Mouse (Mus musculus): ENCODE data around the gene Gtpbp3. TPM values are rescaled to one million over a fixed set of nuclear protein-coding genes. Genes with fewer than 3 reads are reported as not detected.

Gene Gtpbp3
- polyA plus RNA-seq, 1 experiment from 2014 or later: 18.3 TPM

DNA sequence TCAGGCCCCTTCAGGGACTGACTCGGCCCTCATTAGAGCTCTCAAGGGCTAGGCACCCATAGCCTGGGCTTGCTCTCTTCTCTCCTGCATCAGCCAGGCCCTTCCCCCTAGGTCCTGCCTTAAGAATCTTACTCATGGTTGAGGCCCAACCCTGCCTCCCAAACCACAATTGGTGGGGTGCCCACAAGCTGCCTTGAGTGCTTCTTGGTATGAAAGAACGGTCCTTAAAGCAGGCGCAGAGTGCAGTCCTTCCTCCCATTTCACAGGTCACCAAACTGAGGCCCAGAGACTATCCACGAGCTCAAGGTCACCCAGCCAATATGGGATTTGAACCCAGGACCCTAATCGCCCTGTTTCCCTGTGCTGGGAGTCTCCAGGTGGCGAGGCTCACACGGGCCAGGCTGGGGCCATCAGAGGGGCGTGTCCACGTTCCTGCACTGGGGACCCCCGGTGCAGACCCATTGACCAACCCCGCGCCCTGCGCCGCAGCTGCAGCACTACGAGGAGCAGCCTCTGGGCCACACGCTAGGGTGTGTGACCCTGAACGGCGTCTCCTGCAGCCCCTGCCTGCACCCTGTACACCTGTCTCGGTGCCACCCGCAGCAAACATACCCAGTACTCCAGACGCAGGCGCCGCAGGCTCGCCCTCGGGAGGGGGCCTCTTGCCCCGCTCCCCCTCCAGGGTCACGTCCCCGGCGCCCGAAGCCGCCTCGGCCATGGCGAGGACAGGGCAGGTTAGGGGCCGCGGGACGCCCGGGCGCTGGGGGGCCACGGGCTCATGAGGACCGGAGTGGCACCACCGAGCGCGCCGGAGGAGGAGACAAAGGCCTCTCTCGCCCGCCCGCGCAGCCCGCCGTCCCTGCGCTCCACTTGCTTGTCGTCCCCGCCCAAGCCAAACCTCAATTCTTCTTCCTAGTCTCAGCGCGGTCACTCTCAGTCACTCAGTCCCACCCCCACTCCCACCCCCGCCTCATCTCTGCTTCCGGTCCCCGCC is 2.5 kb upstream of the Gtpbp3 start, which contains the start of gene Ano8:
TSS of gene Ano8 (minus strand) at position 822 of the 994 bp plus-strand sequence.
- peak; percentile 79 for ATAC-seq (ENCODE audit: low FRiP score, low read depth)
- 5% methylated on average over 56 of the region's 58 CpGs for WGBS
- peaks cover 14% of the 10 kb centered on the region; the same call in 1 of the 2 replicates for H3K27me3 ChIP-seq
- peak within 1 kb of the TSS; percentile 98 for H3K9ac ChIP-seq (replicated peaks)
- no peaks in the 10 kb centered on the region for H3K9me3 ChIP-seq
- H3K27ac ChIP-seq (replicated peaks): peak within 1 kb of the TSS; percentile 89
- peak within 1 kb of the TSS; percentile 92 for H3K4me3 ChIP-seq
- H3K4me1 ChIP-seq: peaks cover 38% of the 10 kb centered on the region
- H3K4me2 ChIP-seq (replicated peaks): peak within 1 kb of the TSS; percentile 63
- peaks cover 39% of the 10 kb centered on the region for H3K36me3 ChIP-seq

DNA sequence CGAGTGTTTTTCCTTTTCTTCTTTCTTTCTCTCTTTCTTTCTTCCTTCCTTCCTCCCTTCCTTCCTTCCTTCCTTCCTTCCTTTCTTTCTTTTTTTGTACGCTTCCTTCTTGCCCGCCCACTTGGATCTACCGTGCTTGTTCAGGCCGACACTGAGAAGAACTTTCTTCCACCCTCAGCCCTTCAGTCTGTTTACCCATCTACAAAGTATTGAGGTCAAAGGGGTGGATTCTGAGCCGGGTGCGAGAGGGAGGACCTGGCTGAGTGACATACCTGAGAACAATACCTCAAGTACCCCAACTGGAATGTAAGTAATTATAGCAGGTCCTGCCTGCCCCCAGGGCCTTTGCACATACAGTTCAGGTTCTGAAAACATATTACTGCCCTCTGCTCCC is 1.8 kb upstream of the Gtpbp3 start:
- ATAC-seq (ENCODE audit: low FRiP score, low read depth): no peak
- Histone ChIP-seq H3K27me3 (peaks cover 14% of the 10 kb centered on the region; the same call in 1 of the 2 replicates), H3K4me1 (peaks cover 38% of the 10 kb centered on the region), H3K4me3 (peak overlapping the region; percentile 92), H3K4me2 (replicated peaks) (peak overlapping the region; percentile 63), H3K9ac (replicated peaks) (peak overlapping the region; percentile 98; the same call in 1 of the 2 replicates), H3K27ac (replicated peaks) (peak overlapping the region; percentile 89), H3K36me3 (peaks cover 38% of the 10 kb centered on the region), H3K9me3 (no peaks in the 10 kb centered on the region)
- 22% methylated on average over 7 of the region's 7 CpGs for WGBS

DNA sequence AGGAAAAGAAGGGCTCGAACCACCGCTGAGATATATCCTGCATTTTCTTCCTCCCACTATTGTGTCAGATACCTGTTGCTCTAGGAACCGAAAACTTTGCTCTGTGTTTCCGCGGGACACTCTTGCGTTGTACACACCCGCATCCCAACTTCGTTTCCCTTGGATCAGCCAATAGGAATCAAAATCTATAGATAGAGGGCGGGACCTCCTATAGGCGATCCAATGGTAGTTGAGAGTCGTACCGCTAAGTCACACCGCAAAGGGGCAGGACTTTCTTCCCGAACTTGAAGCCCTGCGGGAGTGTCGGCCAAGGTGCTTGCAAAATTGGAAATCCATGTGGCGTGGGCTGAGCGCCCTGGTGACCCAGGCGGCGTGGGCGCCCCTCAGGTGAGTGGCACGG is 551 bp downstream of the Gtpbp3 start:
- Histone ChIP-seq H3K27me3 (no peaks in the 10 kb centered on the region), H3K9me3 (no peaks in the 10 kb centered on the region), H3K4me1 (peaks cover 34% of the 10 kb centered on the region), H3K27ac (replicated peaks) (peak overlapping the region; percentile 83; the same call in 1 of the 2 replicates), H3K9ac (replicated peaks) (peak overlapping the region; percentile 78), H3K36me3 (peaks cover 36% of the 10 kb centered on the region), H3K4me2 (replicated peaks) (peak overlapping the region; percentile 100), H3K4me3 (peak overlapping the region; percentile 84)
- ATAC-seq (ENCODE audit: low FRiP score, low read depth): peak; percentile 79
- WGBS: under 1% methylated on average over 22 of the region's 22 CpGs

DNA sequence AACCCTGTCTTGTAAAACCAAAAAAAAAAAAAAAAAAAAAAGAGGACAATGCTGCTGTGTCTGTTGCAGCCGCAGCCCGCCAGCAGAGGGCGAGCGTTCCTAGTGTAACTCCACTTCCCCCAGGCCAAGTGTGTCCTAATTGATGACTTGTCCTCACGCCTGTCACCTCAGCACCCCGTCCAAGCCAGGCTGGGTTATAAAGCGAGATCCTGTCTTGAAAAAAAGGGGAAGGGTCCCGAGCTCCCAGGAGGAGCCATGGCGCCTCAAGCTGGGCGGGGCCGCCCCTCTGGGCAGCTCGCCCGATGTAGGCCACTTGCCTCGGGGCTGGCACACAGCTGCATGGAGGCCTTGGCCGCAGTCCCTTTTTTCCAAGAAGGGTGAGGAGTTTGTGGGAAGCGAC is 7.1 kb downstream of the Gtpbp3 start:
- H3K9me3 ChIP-seq: no peaks in the 10 kb centered on the region
- peaks cover 6% of the 10 kb centered on the region; the same call in 1 of the 2 replicates for H3K27me3 ChIP-seq
- WGBS: 32% methylated on average over 16 of the region's 16 CpGs
- no peak overlapping the region for H3K4me3 ChIP-seq
- peak; percentile 58 for ATAC-seq (ENCODE audit: low FRiP score, low read depth)
- no peak overlapping the region for H3K9ac ChIP-seq (replicated peaks)
- H3K27ac ChIP-seq (replicated peaks): no peak overlapping the region
- H3K4me1 ChIP-seq: peaks cover 24% of the 10 kb centered on the region
- H3K36me3 ChIP-seq: peaks cover 33% of the 10 kb centered on the region
- H3K4me2 ChIP-seq (replicated peaks): no peak overlapping the region

DNA sequence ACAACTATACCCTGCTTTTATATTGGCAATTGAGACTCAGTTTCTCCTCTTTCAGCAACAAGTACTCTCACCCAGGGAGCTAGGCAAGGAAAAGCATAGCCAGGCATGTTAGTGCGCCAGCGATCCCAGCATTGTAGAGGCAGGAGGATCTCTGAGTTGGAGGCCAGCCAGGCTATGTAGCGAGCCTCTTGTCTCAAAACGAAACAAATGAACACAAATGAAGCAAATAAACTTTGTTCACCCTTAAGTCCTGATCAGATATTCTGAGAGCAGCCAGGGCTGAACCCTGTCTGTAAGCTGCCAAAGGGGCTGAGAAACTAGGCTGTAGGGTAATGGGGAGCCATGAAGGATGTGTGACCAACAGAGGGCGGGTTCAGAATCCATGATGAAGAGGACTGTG is 7.9 kb downstream of the Gtpbp3 start:
- Histone ChIP-seq H3K4me1 (peaks cover 21% of the 10 kb centered on the region), H3K27ac (replicated peaks) (no peak overlapping the region), H3K9ac (replicated peaks) (no peak overlapping the region), H3K4me3 (no peak overlapping the region), H3K36me3 (peaks cover 30% of the 10 kb centered on the region), H3K4me2 (replicated peaks) (no peak overlapping the region), H3K9me3 (no peaks in the 10 kb centered on the region), H3K27me3 (peaks cover 6% of the 10 kb centered on the region; the same call in 1 of the 2 replicates)
- no peak for ATAC-seq (ENCODE audit: low FRiP score, low read depth)
- WGBS: 97% methylated on average over 5 of the region's 5 CpGs

DNA sequence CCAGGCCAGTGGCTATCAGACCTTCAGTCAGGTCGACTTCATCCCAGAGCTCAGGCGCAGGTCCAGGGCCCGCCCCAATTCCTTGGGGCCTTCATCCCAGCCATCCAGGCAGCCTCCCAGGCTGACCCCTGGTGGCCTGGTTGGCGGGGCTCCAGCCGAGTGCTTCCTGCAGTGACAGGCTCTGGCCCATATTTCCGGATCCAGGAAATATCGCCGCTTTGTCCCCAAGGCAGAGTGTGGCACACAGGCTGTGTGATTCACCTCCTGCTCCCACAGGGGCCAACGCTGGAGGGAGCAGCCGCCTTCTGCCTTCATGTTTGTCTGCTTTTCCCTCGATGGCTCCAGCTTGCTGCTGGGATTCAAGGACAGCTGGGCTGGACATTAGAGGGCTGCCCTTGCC is 8.6 kb downstream of the Gtpbp3 start:
- peaks cover 21% of the 10 kb centered on the region for H3K4me1 ChIP-seq
- WGBS: 51% methylated on average over 11 of the region's 11 CpGs
- ATAC-seq (ENCODE audit: low FRiP score, low read depth): no peak
- no peaks in the 10 kb centered on the region for H3K9me3 ChIP-seq
- no peak overlapping the region for H3K9ac ChIP-seq (replicated peaks)
- no peak overlapping the region for H3K4me2 ChIP-seq (replicated peaks)
- no peak overlapping the region for H3K27ac ChIP-seq (replicated peaks)
- no peak overlapping the region for H3K4me3 ChIP-seq
- H3K36me3 ChIP-seq: peaks cover 24% of the 10 kb centered on the region
- H3K27me3 ChIP-seq: peaks cover 6% of the 10 kb centered on the region; the same call in 1 of the 2 replicates

DNA sequence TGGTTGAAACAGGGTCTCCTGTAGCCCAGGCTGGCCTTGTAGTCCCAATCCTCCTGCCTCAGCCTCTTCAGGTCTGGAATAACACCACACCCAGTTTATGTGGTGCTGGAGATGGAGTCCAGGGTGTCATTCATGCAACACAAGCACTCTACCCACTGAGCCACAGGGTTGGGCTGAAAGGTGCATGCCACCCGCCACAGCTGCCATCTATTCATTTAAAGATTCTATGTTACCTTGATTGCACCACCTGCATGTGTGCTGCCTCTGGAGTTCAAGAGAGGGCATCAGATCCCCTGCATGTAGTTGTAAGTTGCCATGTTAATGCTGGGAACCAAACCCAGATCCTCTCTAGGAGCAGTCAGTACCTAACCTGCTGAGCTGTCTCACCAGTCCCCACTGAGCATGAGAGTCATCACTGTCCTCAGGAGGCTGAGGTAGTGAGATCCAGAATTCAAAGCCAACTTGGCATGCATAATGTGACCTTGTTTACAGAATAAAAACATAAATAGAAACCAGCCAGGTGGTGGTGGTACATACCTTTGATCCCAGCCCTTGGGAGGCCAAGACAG is 9.3 kb downstream of the Gtpbp3 start:
- no peak overlapping the region for H3K4me3 ChIP-seq
- H3K4me1 ChIP-seq: peaks cover 21% of the 10 kb centered on the region
- no peak overlapping the region for H3K27ac ChIP-seq (replicated peaks)
- H3K9ac ChIP-seq (replicated peaks): no peak overlapping the region
- no peaks in the 10 kb centered on the region for H3K9me3 ChIP-seq
- WGBS: 91% methylated on average over 1 of the region's 1 CpGs
- ATAC-seq (ENCODE audit: low FRiP score, low read depth): no peak
- H3K27me3 ChIP-seq: peaks cover 6% of the 10 kb centered on the region; the same call in 1 of the 2 replicates
- H3K36me3 ChIP-seq: peaks cover 17% of the 10 kb centered on the region
- no peak overlapping the region for H3K4me2 ChIP-seq (replicated peaks)

DNA sequence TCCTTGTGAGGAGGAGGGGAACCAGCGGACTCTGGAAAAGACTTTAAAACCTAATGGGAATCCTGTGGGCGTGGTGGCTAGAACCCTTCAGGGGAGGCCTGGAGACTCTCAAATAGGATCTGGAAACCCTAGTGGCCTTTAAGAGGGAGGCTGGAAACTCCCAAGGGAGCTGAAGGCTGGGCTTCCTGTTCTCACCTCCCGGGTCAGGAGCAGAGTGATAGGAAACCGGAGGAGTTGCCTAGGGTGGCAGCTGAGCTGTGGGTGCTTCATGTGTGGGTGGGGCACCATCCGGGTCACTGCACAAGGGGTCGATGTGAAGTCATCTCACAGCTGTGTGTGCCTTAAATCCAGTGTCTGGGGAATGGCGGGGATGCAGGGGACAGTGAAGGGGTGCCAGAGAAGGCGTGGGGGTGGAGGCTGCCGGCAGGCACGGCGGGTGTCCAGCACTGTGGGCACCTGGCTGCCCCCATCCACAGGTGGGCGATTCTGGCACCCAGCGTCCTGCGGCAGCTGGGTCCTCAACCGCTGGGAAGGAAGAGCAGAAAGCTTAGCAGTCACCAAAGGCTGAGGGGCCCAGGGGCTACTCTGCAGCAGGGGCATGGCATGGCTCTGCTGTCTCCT is 10.1 kb downstream of the Gtpbp3 start:
- WGBS: 27% methylated on average over 15 of the region's 15 CpGs
- no peaks in the 10 kb centered on the region for H3K9me3 ChIP-seq
- peaks cover 21% of the 10 kb centered on the region for H3K4me1 ChIP-seq
- peaks cover 6% of the 10 kb centered on the region; the same call in 1 of the 2 replicates for H3K27me3 ChIP-seq
- peaks cover 9% of the 10 kb centered on the region for H3K36me3 ChIP-seq
- no peak overlapping the region for H3K4me3 ChIP-seq
- ATAC-seq (ENCODE audit: low FRiP score, low read depth): no peak
- H3K27ac ChIP-seq (replicated peaks): no peak overlapping the region
- H3K4me2 ChIP-seq (replicated peaks): no peak overlapping the region
- H3K9ac ChIP-seq (replicated peaks): no peak overlapping the region

DNA sequence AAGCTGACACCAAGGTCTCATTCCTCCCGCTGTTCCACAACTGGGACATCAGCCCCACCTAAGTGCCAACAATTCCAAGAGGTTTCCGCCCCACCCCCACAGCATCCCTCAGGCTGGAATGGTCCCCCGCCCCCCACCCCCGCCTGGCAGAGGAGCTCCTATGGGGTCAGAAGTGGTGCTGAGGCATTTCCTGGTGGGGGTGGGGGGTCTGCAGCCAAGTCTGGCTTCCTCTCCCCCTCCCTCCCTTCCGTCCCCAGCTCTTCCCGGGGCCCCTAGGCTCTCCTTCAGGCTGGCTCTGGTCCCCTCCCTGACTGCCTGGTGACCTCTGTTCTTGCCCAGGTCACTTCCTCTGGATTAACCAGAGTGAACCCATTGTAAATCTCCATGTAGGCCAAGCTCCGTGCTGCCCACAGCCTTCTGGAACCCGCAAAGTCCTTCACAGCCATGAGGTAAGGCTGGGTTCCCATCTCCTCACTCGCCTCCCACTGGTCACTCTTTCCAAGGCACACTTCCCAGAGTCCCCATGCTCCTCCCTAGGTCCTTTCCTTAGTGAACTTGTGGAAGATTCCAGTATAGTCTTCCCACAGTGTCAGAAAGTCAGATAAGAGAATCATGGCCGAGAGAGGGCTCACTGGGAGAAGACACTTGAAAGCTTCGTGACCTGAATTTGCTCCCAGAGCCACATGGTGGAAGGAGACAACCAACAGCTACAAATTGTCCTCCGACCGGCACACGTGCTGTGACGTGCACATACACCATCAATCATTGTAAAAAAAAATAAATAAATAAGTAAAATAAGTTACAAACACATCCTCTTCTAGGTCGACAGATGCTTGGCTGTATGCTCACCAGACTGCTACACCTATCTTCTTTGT is 11.2 kb downstream of the Gtpbp3 start:
- H3K36me3 ChIP-seq: peaks cover 1% of the 10 kb centered on the region; the same call in 1 of the 2 replicates
- no peak for ATAC-seq (ENCODE audit: low FRiP score, low read depth)
- H3K4me2 ChIP-seq (replicated peaks): no peak overlapping the region
- H3K4me3 ChIP-seq: no peak overlapping the region
- WGBS: 46% methylated on average over 16 of the region's 16 CpGs
- peaks cover 21% of the 10 kb centered on the region for H3K4me1 ChIP-seq
- no peaks in the 10 kb centered on the region for H3K9me3 ChIP-seq
- H3K27me3 ChIP-seq: peaks cover 6% of the 10 kb centered on the region; the same call in 1 of the 2 replicates
- H3K9ac ChIP-seq (replicated peaks): no peak overlapping the region
- H3K27ac ChIP-seq (replicated peaks): no peak overlapping the region

DNA sequence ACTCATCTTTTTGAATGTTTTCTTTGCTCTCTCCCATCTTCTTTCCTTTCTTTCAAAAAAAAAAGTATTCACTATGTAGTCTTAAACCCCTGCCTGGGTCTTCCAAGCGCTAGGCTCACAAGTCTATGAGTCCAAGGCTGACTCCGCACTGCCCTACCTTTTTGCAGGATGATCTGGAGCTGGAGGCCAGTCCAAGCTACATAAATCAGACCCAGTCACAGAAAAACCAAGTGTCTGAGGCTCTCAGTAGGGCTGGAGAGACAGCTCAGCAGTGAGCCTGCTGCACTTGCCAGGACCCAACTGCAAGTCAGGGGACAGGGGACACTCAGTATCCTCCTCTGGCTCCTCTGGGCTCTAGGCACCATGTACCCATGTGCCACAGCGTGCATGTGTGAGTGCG is 16.4 kb downstream of the Gtpbp3 start:
- H3K4me2 ChIP-seq (replicated peaks): no peak overlapping the region
- H3K27ac ChIP-seq (replicated peaks): no peak overlapping the region
- no peak overlapping the region for H3K4me3 ChIP-seq
- WGBS: 83% methylated on average over 4 of the region's 4 CpGs
- peaks cover 9% of the 10 kb centered on the region for H3K4me1 ChIP-seq
- H3K9me3 ChIP-seq: no peaks in the 10 kb centered on the region
- ATAC-seq (ENCODE audit: low FRiP score, low read depth): no peak
- H3K27me3 ChIP-seq: peaks cover 49% of the 10 kb centered on the region
- H3K9ac ChIP-seq (replicated peaks): no peak overlapping the region
- no peaks in the 10 kb centered on the region for H3K36me3 ChIP-seq

DNA sequence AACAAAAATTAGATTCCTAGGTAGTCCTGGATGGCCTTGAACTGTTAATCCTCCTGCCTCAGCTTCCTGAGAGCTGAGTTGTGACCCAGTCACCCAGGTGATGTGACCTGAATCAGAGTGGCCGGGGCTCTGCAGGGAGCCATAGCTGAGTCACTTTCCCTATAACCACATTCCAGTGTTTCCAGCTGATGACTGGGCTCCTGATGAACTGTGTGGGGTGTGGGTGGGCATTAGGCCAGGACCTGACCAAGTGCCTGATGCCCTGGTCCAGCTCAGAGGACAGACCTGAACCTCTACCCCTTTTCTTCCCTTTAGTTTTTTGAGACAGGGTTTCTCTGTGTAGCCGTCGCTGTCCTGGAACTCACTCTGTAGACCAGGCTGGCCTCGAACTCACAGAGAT is 17.4 kb downstream of the Gtpbp3 start:
- no peak for ATAC-seq (ENCODE audit: low FRiP score, low read depth)
- no peak overlapping the region for H3K4me2 ChIP-seq (replicated peaks)
- 96% methylated on average over 4 of the region's 4 CpGs for WGBS
- peaks cover 59% of the 10 kb centered on the region for H3K27me3 ChIP-seq
- H3K9ac ChIP-seq (replicated peaks): no peak overlapping the region
- no peaks in the 10 kb centered on the region for H3K9me3 ChIP-seq
- H3K4me1 ChIP-seq: peaks cover 9% of the 10 kb centered on the region
- H3K36me3 ChIP-seq: no peaks in the 10 kb centered on the region
- no peak overlapping the region for H3K4me3 ChIP-seq
- H3K27ac ChIP-seq (replicated peaks): no peak overlapping the region
